Mouse (Mus musculus): ENCODE measurements around the gene Habp2. TPM values are rescaled to one million over a fixed set of nuclear protein-coding genes. Genes with fewer than 3 reads are reported as not detected.

Gene Habp2
- polyA plus RNA-seq, 1 experiment from 2014 or later: 1.7 TPM

GRCm38 (mm10) chr19:56358890-56359289 is 72.0 kb downstream of the Habp2 start:
- H3K4me3 ChIP-seq (ENCODE audit: control insufficient read depth in 1 of 2, insufficient read depth in 1 of 2, low read depth in 1 of 2, low read length in 2 of 2): no peak overlapping the region
- H3K4me2 ChIP-seq (ENCODE audit: low read length): no peak overlapping the region
- H3K4me1 ChIP-seq (ENCODE audit: control insufficient read depth in 2 of 2, insufficient read depth in 2 of 2, low read length in 2 of 2): peaks cover 7 to 21% of the 10 kb centered on the region in 2 experiments; a peak in 3 of 4 replicates
- ATAC-seq (ENCODE audit: insufficient number of reproducible peaks, insufficient read depth, low FRiP score, low read depth): no peak
- no peaks in the 10 kb centered on the region for H3K27me3 ChIP-seq (ENCODE audit: control insufficient read depth, insufficient read depth, low read length)
- no peak overlapping the region for H3K27ac ChIP-seq (replicated peaks in 1 of 2; ENCODE audit: control insufficient read depth in 1 of 2, insufficient read depth in 1 of 2, low read depth in 2 of 2, low read length in 2 of 2)
- no peaks in the 10 kb centered on the region for H3K9me3 ChIP-seq (ENCODE audit: control insufficient read depth, low read length)
- no peak overlapping the region for H3K9ac ChIP-seq (ENCODE audit: low read length)
- H3K36me3 ChIP-seq (ENCODE audit: control insufficient read depth, insufficient read depth, low read length): peaks cover 90% of the 10 kb centered on the region
- 81% methylated on average over 2 of the region's 2 CpGs for WGBS

GRCm38 (mm10) chr19:56363721-56364460 is 77.0 kb downstream of the Habp2 start:
- no peak overlapping the region for H3K4me2 ChIP-seq (ENCODE audit: low read length)
- H3K36me3 ChIP-seq (ENCODE audit: control insufficient read depth, insufficient read depth, low read length): peaks cover 98% of the 10 kb centered on the region
- H3K27ac ChIP-seq (replicated peaks in 1 of 2; ENCODE audit: control insufficient read depth in 1 of 2, insufficient read depth in 1 of 2, low read depth in 2 of 2, low read length in 2 of 2): no peak overlapping the region

GRCm38 (mm10) chr19:56364563-56364962 is 77.6 kb downstream of the Habp2 start:
- Histone ChIP-seq H3K9ac (ENCODE audit: low read length) (no peak overlapping the region), H3K9me3 (ENCODE audit: control insufficient read depth, low read length) (no peaks in the 10 kb centered on the region), H3K4me1 (ENCODE audit: control insufficient read depth in 2 of 2, insufficient read depth in 2 of 2, low read length in 2 of 2) (peaks cover 0 to 3% of the 10 kb centered on the region in 2 experiments; a peak in 1 of 4 replicates), H3K36me3 (ENCODE audit: control insufficient read depth, insufficient read depth, low read length) (peaks cover 97% of the 10 kb centered on the region), H3K27ac (replicated peaks in 1 of 2; ENCODE audit: control insufficient read depth in 1 of 2, insufficient read depth in 1 of 2, low read depth in 2 of 2, low read length in 2 of 2) (no peak overlapping the region), H3K27me3 (ENCODE audit: control insufficient read depth, insufficient read depth, low read length) (no peaks in the 10 kb centered on the region), H3K4me3 (ENCODE audit: control insufficient read depth in 1 of 2, insufficient read depth in 1 of 2, low read depth in 1 of 2, low read length in 2 of 2) (no peak overlapping the region), H3K4me2 (ENCODE audit: low read length) (no peak overlapping the region)
- 81% methylated on average over 8 of the region's 8 CpGs for WGBS
- no peak for ATAC-seq (ENCODE audit: insufficient number of reproducible peaks, insufficient read depth, low FRiP score, low read depth)

More at GRCm38 (mm10) chr19:56363721-56364460, 77.0 kb downstream of the Habp2 start:
- WGBS: 68% methylated on average over 15 of the region's 15 CpGs
- H3K9ac ChIP-seq (ENCODE audit: low read length): no peak overlapping the region
- no peaks in the 10 kb centered on the region for H3K27me3 ChIP-seq (ENCODE audit: control insufficient read depth, insufficient read depth, low read length)
- ATAC-seq (ENCODE audit: insufficient number of reproducible peaks, insufficient read depth, low FRiP score, low read depth): no peak
- no peaks in the 10 kb centered on the region for H3K9me3 ChIP-seq (ENCODE audit: control insufficient read depth, low read length)
- H3K4me3 ChIP-seq (ENCODE audit: control insufficient read depth in 1 of 2, insufficient read depth in 1 of 2, low read depth in 1 of 2, low read length in 2 of 2): no peak overlapping the region
- H3K4me1 ChIP-seq (ENCODE audit: control insufficient read depth in 2 of 2, insufficient read depth in 2 of 2, low read length in 2 of 2): peaks cover 3% of the 10 kb centered on the region in 2 experiments; a peak in 1 of 4 replicates

GRCm38 (mm10) chr19:56366168-56366567 is 79.2 kb downstream of the Habp2 start:
- Histone ChIP-seq H3K27me3 (ENCODE audit: control insufficient read depth, insufficient read depth, low read length) (no peaks in the 10 kb centered on the region), H3K27ac (replicated peaks in 1 of 2; ENCODE audit: control insufficient read depth in 1 of 2, insufficient read depth in 1 of 2, low read depth in 2 of 2, low read length in 2 of 2) (no peak overlapping the region), H3K4me3 (ENCODE audit: control insufficient read depth in 1 of 2, insufficient read depth in 1 of 2, low read depth in 1 of 2, low read length in 2 of 2) (no peak overlapping the region), H3K9ac (ENCODE audit: low read length) (no peak overlapping the region), H3K9me3 (ENCODE audit: control insufficient read depth, low read length) (no peaks in the 10 kb centered on the region), H3K4me2 (ENCODE audit: low read length) (no peak overlapping the region), H3K4me1 (ENCODE audit: control insufficient read depth in 2 of 2, insufficient read depth in 2 of 2, low read length in 2 of 2) (peaks cover 0 to 3% of the 10 kb centered on the region in 2 experiments; a peak in 1 of 4 replicates), H3K36me3 (ENCODE audit: control insufficient read depth, insufficient read depth, low read length) (peaks cover 96% of the 10 kb centered on the region)
- no peak for ATAC-seq (ENCODE audit: insufficient number of reproducible peaks, insufficient read depth, low FRiP score, low read depth)
- WGBS: 84% methylated on average over 11 of the region's 11 CpGs

GRCm38 (mm10) chr19:56366625-56367024 is 79.7 kb downstream of the Habp2 start:
- WGBS: 80% methylated on average over 9 of the region's 9 CpGs
- no peak overlapping the region for H3K4me2 ChIP-seq (ENCODE audit: low read length)

GRCm38 (mm10) chr19:56367778-56368177 is 80.8 kb downstream of the Habp2 start:
- Histone ChIP-seq H3K4me1 (ENCODE audit: control insufficient read depth in 2 of 2, insufficient read depth in 2 of 2, low read length in 2 of 2) (peaks cover 0 to 3% of the 10 kb centered on the region in 2 experiments; a peak in 1 of 4 replicates), H3K27me3 (ENCODE audit: control insufficient read depth, insufficient read depth, low read length) (no peaks in the 10 kb centered on the region), H3K9ac (ENCODE audit: low read length) (no peak overlapping the region), H3K4me2 (ENCODE audit: low read length) (no peak overlapping the region), H3K36me3 (ENCODE audit: control insufficient read depth, insufficient read depth, low read length) (peaks cover 94% of the 10 kb centered on the region), H3K27ac (replicated peaks in 1 of 2; ENCODE audit: control insufficient read depth in 1 of 2, insufficient read depth in 1 of 2, low read depth in 2 of 2, low read length in 2 of 2) (no peak overlapping the region), H3K9me3 (ENCODE audit: control insufficient read depth, low read length) (no peaks in the 10 kb centered on the region), H3K4me3 (ENCODE audit: control insufficient read depth in 1 of 2, insufficient read depth in 1 of 2, low read depth in 1 of 2, low read length in 2 of 2) (no peak overlapping the region)
- no peak for ATAC-seq (ENCODE audit: insufficient number of reproducible peaks, insufficient read depth, low FRiP score, low read depth)
- 79% methylated on average over 7 of the region's 7 CpGs for WGBS

More at GRCm38 (mm10) chr19:56366625-56367024, 79.7 kb downstream of the Habp2 start:
- Histone ChIP-seq H3K27ac (replicated peaks in 1 of 2; ENCODE audit: control insufficient read depth in 1 of 2, insufficient read depth in 1 of 2, low read depth in 2 of 2, low read length in 2 of 2) (no peak overlapping the region), H3K4me3 (ENCODE audit: control insufficient read depth in 1 of 2, insufficient read depth in 1 of 2, low read depth in 1 of 2, low read length in 2 of 2) (no peak overlapping the region), H3K9ac (ENCODE audit: low read length) (no peak overlapping the region), H3K9me3 (ENCODE audit: control insufficient read depth, low read length) (no peaks in the 10 kb centered on the region), H3K4me1 (ENCODE audit: control insufficient read depth in 2 of 2, insufficient read depth in 2 of 2, low read length in 2 of 2) (peaks cover 0 to 3% of the 10 kb centered on the region in 2 experiments; a peak in 1 of 4 replicates), H3K27me3 (ENCODE audit: control insufficient read depth, insufficient read depth, low read length) (no peaks in the 10 kb centered on the region), H3K36me3 (ENCODE audit: control insufficient read depth, insufficient read depth, low read length) (peaks cover 96% of the 10 kb centered on the region)
- ATAC-seq (ENCODE audit: insufficient number of reproducible peaks, insufficient read depth, low FRiP score, low read depth): no peak

- no peak overlapping the region for H3K9ac ChIP-seq (ENCODE audit: low read length)
- ATAC-seq (ENCODE audit: insufficient number of reproducible peaks, insufficient read depth, low FRiP score, low read depth): no peak
- H3K36me3 ChIP-seq (ENCODE audit: control insufficient read depth, insufficient read depth, low read length): peaks cover 93% of the 10 kb centered on the region
- H3K4me2 ChIP-seq (ENCODE audit: low read length): no peak overlapping the region
- H3K27me3 ChIP-seq (ENCODE audit: control insufficient read depth, insufficient read depth, low read length): no peaks in the 10 kb centered on the region
- 88% methylated on average over 7 of the region's 7 CpGs for WGBS
- H3K4me1 ChIP-seq (ENCODE audit: control insufficient read depth in 2 of 2, insufficient read depth in 2 of 2, low read length in 2 of 2): peaks cover 0 to 3% of the 10 kb centered on the region in 2 experiments; a peak in 1 of 4 replicates
- no peak overlapping the region for H3K27ac ChIP-seq (replicated peaks in 1 of 2; ENCODE audit: control insufficient read depth in 1 of 2, insufficient read depth in 1 of 2, low read depth in 2 of 2, low read length in 2 of 2)
- no peaks in the 10 kb centered on the region for H3K9me3 ChIP-seq (ENCODE audit: control insufficient read depth, low read length)
- H3K4me3 ChIP-seq (ENCODE audit: control insufficient read depth in 1 of 2, insufficient read depth in 1 of 2, low read depth in 1 of 2, low read length in 2 of 2): no peak overlapping the region
These were observed 82.0 kb downstream of the Habp2 start for GRCm38 (mm10) chr19:56368912-56369311.

Measured in heart, embryonic 14.5 days (tissue).